ENCODE assay signal across 9 mouse cellular contexts in genomic region chr4:106127641-106128040, GRCm38 (mm10).
DNase-seq lines count a peak whose midpoint lies in the region; ATAC-seq and TF ChIP-seq lines count a peak whose summit lies in the region.
"Had no signal": no experiment of that assay in that cellular context is flagged by ENCODE, and none has a peak within 500 bp of the region (broad histone marks: within the 10 kb centered on the region; RNA-seq: fewer than 3 reads in every experiment).

No protein-coding gene starts in this region.

- H3K36me3 ChIP-seq in forebrain, embryonic 14.5 days (ENCODE audit: control insufficient read depth, insufficient read depth, low read length), result no peaks in the 10 kb centered on the region
- H3K36me3 ChIP-seq in forebrain, embryonic 16.5 days (ENCODE audit: control insufficient read depth, insufficient read depth), result no peaks in the 10 kb centered on the region
- H3K36me3 ChIP-seq in liver, adult 2 months (ENCODE audit: control insufficient read depth, insufficient read depth, low read length), result no peaks in the 10 kb centered on the region
- no peaks in the 10 kb centered on the region for H3K36me3 ChIP-seq in liver, embryonic 12.5 days
- H3K36me3 ChIP-seq: lung, embryonic 15.5 days had no signal

- DNase-seq in forebrain, embryonic 14.5 days (ENCODE audit: low spot score), result peak; percentile 46
- peak; percentile 41 for DNase-seq in liver, adult 2 months (ENCODE audit: extremely low read depth, low read depth, low spot score)
- DNase-seq in adrenal gland, postnatal 36 days, result peak; percentile 42 to 47
- peak; percentile 44 for DNase-seq in kidney, postnatal 10 days
- peak; percentile 14 for DNase-seq in skeletal muscle tissue, adult 2 months (ENCODE audit: low read depth, low spot score)

- no peaks in the 10 kb centered on the region for H3K27me3 ChIP-seq in forebrain, embryonic 14.5 days (replicated peaks; ENCODE audit: control insufficient read depth, insufficient read depth, low read length)
- H3K27me3 ChIP-seq in forebrain, embryonic 16.5 days (replicated peaks; ENCODE audit: control insufficient read depth, insufficient read depth, low read length), result no peaks in the 10 kb centered on the region
- no peaks in the 10 kb centered on the region for H3K27me3 ChIP-seq in liver, adult 2 months (ENCODE audit: control insufficient read depth, insufficient read depth, low read length)
- no peaks in the 10 kb centered on the region for H3K27me3 ChIP-seq in liver, embryonic 12.5 days (replicated peaks)
- H3K27me3 ChIP-seq: lung, embryonic 15.5 days had no signal

- no peak for TF ChIP-seq POLR2A in liver, adult 2 months (IDR thresholded peaks at IDR 0.05; ENCODE audit: extremely low read depth, insufficient read depth, low read length)

- no peak overlapping the region for H3K27ac ChIP-seq in forebrain, embryonic 14.5 days (ENCODE audit: low read depth, low read length)
- no peak overlapping the region for H3K27ac ChIP-seq in forebrain, embryonic 16.5 days (ENCODE audit: low read length)
- H3K27ac ChIP-seq in liver, adult 2 months (replicated peaks; ENCODE audit: insufficient read depth, low read depth, low read length), result no peak overlapping the region
- no peak overlapping the region for H3K27ac ChIP-seq in liver, embryonic 12.5 days
- H3K27ac ChIP-seq: lung, embryonic 15.5 days had no signal

- no peak overlapping the region for H3K4me2 ChIP-seq in forebrain, embryonic 14.5 days (ENCODE audit: low read length)
- H3K4me2 ChIP-seq in forebrain, embryonic 16.5 days (ENCODE audit: low read length), result no peak overlapping the region
- H3K4me2 ChIP-seq in liver, embryonic 12.5 days, result no peak overlapping the region
- H3K4me2 ChIP-seq: lung, embryonic 15.5 days had no signal

- H3K4me3 ChIP-seq in forebrain, embryonic 14.5 days (ENCODE audit: low read depth, low read length), result no peak overlapping the region
- H3K4me3 ChIP-seq in forebrain, embryonic 16.5 days (replicated peaks; ENCODE audit: low read length), result no peak overlapping the region
- H3K4me3 ChIP-seq in liver, adult 2 months (ENCODE audit: insufficient read depth, low read depth, low read length), result no peak overlapping the region
- no peak overlapping the region for H3K4me3 ChIP-seq in liver, embryonic 12.5 days
- H3K4me3 ChIP-seq: lung, embryonic 15.5 days had no signal

- TF ChIP-seq CTCF in liver, adult 2 months (IDR thresholded peaks at IDR 0.05; ENCODE audit: low read depth, low read length), result peak; percentile 45

- no peaks in the 10 kb centered on the region for H3K4me1 ChIP-seq in forebrain, embryonic 14.5 days (ENCODE audit: control insufficient read depth, insufficient read depth, low read length)
- 0 out of 2 replicates have a peak, but pooled peaks cover 3% of the 10 kb centered on the region for H3K4me1 ChIP-seq in forebrain, embryonic 16.5 days (replicated peaks; ENCODE audit: control insufficient read depth, insufficient read depth, low read length)
- H3K4me1 ChIP-seq in liver, adult 2 months (ENCODE audit: control insufficient read depth, insufficient read depth, low read length), result no peaks in the 10 kb centered on the region
- H3K4me1 ChIP-seq in liver, embryonic 12.5 days, result no peaks in the 10 kb centered on the region
- H3K4me1 ChIP-seq: lung, embryonic 15.5 days had no signal

- WGBS in forebrain, embryonic 14.5 days, result 58% methylated on average over 7 of the region's 7 CpGs
- WGBS in forebrain, embryonic 16.5 days, result 62% methylated on average over 7 of the region's 7 CpGs
- 56% methylated on average over 7 of the region's 7 CpGs for WGBS in liver, adult 2 months
- WGBS in liver, embryonic 12.5 days (ENCODE audit: insufficient replicate concordance), result 38% methylated on average over 7 of the region's 7 CpGs

- no peak for ATAC-seq in forebrain, embryonic 14.5 days
- ATAC-seq in forebrain, embryonic 16.5 days, result no peak
- no peak for ATAC-seq in liver, embryonic 12.5 days
- ATAC-seq in monocyte, adult 5-6 weeks (replicated peaks; ENCODE audit: insufficient number of reproducible peaks, low FRiP score, low TSS enrichment, poor library complexity, severe bottlenecking), result no peak

- no peaks in the 10 kb centered on the region for H3K9me3 ChIP-seq in forebrain, embryonic 14.5 days (replicated peaks; ENCODE audit: control insufficient read depth, low read length)
- no peaks in the 10 kb centered on the region for H3K9me3 ChIP-seq in forebrain, embryonic 16.5 days (ENCODE audit: control insufficient read depth, low read length)
- no peaks in the 10 kb centered on the region for H3K9me3 ChIP-seq in liver, embryonic 12.5 days (replicated peaks)
- H3K9me3 ChIP-seq: lung, embryonic 15.5 days had no signal

- H3K79me2 ChIP-seq in liver, adult 2 months (ENCODE audit: control insufficient read depth, insufficient read depth, low read length), result no peaks in the 10 kb centered on the region

- no peak overlapping the region for H3K9ac ChIP-seq in forebrain, embryonic 14.5 days (ENCODE audit: low read length)
- H3K9ac ChIP-seq in forebrain, embryonic 16.5 days (replicated peaks; ENCODE audit: low read depth, low read length), result no peak overlapping the region
- H3K9ac ChIP-seq in liver, adult 2 months (ENCODE audit: low read depth, low read length), result no peak overlapping the region
- H3K9ac ChIP-seq in liver, embryonic 12.5 days, result no peak overlapping the region
- H3K9ac ChIP-seq: lung, embryonic 15.5 days had no signal
